Mouse (Mus musculus) thymus, adult 18-20 months (tissue): ENCODE measurements around the gene Dtx3.
"Not testable (repeated sequence)": the region's sequence is repeated elsewhere in the genome, so short reads cannot be mapped to it uniquely, and the experiment has no call there.

Source experiments
- DNase-seq, 2 experiments: peaks; one replicate each; pipeline ENCODE4 v3.0.0; 2022; ENCODE audit warnings: mixed read lengths in 2 of 2

The Dtx3 gene

DNA sequence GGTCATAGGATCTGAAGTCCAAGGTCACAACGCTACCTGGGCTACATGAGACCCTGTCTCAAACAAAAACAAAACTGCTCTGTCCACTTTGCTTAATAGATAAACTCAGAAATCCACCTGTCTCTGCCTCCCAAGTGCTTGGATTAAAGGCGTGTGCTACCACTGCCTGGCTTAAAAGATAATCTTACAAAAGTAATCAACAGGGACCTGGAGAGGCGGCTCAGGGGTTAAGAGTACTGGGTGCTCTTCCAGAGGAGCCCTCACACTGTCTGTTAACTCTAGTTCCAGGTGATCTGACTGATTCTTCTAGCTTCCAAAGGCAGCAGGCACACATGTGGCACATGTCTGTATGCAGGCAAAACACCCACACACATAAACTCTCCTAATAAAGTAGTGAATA, 7.6 kb upstream of the Dtx3 start:
- no peak for DNase-seq

DNA sequence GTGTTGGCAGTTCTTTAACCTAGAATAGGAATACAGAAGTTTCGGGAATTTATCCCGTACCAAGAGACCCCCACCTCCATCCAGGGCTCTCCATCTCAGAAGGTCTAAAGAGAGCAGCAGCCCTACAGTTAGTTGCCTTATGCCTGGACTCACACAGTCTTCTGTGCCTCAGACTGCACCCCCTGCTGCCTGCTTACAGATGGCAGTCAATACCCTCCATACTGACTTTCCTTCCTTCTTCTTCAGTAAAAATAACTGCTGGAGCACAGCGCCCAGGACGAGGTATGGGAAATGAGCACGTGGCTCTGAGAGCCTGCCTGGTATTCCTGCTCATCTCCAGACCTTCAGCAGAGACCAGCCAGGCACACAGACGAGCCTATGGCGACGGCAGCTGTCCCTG, 4.8 kb upstream of the Dtx3 start:
- no peak for DNase-seq

DNA sequence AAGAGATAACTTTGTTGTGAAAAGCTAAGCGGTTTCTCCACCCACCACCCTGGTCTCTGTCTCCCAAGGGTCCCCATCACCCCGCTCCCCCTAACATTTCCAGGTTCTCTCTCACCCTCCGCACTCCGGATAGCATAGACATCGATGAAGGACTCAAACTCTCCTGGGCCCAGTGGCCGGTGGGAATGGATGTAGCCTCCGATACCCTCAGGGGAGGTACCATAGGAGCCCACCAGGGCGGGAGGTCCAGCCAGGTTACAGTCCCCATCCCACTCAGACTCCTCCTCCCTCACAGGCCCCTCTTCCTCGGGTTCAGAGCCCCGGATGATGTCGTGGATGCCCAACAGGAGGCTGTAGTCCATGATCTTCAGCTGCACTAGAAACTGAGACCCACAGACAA, 3.9 kb upstream of the Dtx3 start:
- no peak for DNase-seq

DNA sequence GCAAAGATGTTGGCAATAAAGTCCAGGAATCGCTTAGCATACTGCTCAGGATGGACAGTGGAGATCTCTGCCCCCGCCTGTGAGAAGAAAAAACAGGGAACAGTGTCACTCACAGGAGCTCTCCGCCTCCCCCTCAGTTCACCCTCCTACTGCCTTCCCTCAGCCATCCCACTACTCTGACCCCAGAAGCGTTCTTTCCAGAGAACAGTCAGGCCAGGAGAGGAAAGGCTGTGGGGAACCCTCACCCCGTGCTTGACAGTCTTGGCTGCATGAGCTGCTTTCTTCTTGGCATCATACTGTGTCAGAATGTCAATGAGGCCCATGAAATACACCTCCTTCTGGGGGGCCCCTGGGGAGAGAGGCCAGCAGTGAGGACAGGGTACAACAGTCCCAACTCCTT, 3.5 kb upstream of the Dtx3 start:
- DNase-seq, result no peak

DNA sequence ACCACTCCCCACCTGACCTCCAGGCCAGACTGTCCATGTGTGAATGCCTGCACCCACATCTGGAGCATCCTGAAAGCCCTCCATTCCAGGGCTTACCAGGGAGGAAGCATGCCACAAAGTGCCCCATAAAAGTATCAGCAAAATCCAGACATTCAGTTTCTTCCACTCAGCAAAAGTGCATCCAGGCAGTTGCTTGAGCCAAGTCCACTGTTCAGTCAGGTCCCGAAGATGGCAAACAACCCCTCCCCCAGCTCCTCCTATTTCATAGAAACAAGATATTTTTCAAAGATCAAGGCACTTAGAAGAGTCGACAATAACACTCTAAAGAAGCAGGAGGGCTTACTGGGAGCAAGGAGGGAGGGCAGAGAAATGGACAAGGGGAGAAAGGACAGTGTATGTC, 3.0 kb upstream of the Dtx3 start:
- no peak for DNase-seq

DNA sequence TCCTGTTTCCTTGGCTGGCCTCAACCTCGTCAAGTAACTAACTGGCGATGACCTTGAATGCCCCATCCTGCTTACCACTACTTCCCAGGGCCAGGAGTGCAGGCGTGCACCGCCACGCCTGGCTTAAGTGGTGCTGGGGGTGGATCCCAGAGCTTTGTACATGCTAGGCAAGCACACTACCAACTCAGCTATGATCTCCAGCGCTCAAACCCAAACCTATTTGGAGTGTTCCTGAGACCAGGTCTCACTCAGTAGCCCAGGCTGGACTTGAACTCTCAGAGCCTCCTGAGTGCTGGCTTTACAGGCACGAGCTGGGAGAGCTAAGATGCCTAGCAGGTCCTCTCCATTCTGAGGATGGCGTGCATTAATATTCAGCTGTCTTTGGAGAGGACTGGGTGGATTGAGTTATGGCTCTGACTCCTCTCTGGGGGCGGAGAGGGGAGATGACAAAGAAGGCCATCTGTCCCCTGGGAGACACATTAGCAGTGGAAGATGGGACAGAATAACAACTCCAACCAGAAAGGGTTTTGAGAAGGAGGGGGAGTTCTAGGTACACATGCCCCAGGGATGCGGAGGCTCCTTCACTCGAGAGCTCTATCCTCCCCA, 2.1 kb upstream of the Dtx3 start:
- no peak for DNase-seq

DNA sequence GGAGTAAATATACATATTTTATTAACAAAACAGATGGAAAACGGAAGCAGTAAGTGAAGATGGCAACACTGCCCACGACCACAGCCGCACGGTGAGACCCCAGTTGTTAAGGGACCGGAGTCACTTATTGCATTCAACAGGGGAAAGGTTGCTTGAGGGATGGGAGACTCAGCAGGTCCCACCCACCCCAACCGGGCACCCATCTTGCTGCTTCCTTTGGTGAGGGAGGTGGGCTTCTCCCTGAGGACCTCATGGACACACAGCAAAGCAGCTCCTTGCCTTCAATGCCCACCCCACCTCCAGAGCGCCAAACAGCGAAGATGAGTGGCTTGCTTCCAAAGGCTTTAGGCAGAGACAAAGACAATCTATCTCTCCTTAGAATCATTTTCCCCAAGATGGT, 1.6 kb upstream of the Dtx3 start:
- no peak for DNase-seq

DNA sequence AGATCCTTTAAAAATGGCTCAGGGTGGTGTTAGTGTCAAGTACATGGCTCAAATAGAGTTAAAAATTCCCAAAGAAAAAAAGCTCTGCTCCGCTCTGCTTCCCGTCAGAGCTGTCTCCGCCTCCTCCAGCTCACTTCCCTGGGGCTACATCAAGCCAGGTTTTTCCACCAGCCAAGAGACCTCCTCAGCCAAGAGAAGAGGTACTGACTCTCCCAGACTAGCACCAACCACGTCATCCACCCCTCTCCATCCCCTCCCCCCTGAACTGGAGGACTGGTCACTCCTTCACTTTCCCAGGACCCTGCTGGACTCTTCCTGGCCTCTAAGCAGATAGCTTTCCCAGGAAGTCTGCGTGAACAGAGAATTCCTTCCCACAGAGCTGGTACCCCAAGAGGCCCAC, 864 bp upstream of the Dtx3 start:
- DNase-seq, result no peak

DNA sequence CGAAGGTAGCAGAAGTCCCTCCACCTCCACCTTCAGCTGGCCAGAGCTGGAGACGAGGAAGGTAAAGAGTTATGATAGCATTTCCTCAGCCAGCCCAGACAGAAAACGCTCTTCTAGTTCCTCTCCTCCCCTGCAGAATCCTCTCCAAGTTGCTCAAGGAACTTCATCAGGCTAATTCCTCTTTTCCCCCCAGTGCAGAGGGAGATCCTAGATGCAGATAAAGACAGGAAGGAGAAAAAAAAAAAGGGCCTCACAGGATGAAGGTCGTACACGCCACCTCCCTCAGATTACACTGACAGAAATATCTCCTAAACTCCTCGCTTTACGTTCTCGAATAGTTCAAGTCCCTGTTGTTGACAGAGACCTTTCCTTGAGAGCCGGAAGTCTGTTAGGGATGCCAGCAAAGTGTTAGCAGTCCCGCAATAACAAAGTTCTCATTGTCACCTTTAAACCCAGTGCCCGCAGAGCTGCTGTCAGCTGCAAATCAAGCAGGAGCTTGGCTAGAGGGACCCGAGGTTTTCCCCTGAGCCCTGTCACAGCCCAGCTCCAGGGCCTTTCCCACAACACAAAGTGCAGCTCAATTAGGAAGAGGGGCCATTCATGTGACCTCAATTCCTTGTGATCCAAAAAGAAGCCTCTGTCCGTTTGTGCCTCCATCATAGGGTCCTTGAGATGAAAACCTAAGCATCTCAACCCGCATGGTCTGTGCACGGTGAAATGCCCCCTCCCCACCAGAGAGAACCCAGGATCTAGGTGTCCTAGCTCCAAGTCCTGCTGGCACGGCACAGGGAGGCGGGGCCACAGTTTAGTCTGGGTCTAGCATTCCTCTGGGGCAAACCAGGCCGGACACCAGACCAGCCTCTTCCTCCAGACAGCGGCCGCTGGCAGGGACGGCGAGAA, 850 bp downstream of the Dtx3 start:
- DNase-seq, result no peak

DNA sequence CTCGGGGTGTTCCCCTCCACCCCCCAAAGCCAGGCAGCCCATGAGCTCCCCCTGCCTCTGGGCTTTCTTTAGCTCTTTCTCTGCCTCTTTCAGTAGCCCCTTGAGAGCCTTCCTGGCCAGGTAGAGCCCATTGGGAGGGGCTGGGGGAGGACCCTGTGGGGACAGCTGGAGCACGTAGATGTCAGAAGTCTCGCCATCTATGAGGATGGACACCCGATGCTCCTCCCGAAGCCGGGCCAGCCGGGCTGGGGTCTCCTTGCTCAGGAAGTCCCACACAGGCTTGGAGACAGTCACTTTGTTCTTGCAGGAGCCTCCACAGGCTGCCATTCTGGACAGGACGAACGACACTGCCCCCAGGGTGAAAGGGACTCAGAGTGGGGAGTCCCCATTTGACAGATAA, 2.5 kb downstream of the Dtx3 start:
- DNase-seq, result no peak

DNA sequence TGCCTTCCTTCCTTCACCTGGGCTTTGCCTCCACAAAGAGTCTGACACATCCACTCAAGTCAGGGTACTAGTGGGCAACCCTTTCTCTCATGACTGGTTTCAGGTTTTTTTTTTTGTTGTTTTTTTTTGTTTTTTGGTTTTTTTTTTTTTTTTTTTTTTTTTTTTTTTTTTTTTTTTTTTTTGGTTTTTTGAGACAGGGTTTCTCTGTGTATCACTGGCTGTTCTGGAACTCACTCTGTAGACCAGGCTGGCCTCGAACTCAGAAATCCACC, 3.5 kb downstream of the Dtx3 start:
- DNase-seq, result not testable (repeated sequence)

DNA sequence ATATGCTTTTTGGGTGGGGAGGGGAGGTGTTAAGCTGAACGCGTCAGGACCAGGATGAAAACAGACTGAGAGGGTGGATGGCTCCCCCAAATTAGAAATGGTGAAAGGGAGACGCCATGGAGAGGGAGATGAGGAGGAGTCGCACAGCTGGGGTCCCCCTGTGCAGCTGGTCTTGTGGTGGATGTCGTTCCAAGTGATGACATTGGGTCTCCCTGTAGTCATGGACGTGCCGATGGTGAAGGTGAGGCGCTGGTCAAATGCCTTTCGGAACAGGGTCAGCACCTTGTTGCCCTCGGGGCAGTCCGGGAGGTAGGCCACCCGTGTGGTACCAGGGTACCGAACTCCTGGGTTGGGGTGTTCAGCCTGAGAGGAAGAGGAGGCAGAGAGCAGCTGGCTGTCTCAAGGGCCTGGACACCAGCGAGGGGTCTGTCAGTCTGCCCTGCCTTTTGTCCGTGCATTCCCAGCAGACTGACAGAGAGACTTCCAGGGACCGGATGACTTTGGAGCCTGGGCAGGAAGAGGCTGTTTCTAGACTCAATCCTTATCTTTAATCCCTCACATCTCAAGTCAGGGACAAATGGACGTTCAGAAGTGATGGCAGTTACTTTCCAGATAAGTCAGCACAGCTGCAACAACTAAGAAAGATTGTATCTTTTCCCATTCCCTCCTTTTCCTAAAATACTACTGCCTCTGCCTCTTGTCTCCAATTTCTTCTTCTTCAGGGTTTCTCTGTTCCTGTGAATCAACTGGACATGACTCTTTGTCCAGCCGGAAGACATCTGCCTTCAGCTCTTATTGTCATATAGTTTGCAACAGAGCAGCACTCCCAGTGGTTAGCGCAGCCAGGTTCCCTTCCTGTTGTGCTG, 4.1 kb downstream of the Dtx3 start:
- DNase-seq, result no peak

DNA sequence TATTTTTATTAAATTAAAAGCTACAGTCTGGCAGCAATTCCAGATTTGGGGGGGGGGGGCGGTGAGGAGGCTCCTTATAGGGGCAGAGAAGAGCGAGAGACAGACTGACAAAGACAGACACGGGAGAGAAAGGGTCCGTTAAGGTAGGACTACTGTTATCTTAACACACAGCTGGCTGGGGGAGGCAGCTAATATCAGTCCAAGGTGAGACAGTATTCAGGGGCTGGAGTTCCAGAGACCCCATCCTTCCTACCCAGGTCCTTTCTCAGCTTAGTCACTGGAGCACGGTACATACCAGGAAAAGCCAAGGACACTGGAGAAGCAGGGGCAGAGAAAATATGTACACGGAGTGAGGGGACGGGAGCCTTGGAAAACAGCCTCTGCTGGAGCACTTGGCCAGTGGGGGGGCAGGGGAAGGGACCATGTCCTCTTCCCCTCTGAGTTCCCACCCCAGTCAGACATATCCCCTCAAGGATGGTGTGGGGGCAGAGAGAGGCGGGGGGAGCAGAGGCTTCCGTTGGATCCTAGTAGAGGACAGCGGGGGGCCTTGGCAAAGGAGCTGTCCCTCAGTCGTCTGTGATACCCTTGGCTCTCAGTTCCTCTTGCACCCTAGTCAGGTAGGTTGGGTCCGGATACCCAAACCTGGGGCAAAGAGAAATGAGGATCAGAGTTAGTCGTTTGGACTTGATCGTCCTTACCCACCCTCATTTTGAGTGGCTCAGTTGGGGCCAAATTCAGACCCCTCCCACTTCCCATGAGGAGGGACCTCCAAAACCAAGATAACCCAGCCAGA, 4.9 kb downstream of the Dtx3 start:
- DNase-seq, result no peak

DNA sequence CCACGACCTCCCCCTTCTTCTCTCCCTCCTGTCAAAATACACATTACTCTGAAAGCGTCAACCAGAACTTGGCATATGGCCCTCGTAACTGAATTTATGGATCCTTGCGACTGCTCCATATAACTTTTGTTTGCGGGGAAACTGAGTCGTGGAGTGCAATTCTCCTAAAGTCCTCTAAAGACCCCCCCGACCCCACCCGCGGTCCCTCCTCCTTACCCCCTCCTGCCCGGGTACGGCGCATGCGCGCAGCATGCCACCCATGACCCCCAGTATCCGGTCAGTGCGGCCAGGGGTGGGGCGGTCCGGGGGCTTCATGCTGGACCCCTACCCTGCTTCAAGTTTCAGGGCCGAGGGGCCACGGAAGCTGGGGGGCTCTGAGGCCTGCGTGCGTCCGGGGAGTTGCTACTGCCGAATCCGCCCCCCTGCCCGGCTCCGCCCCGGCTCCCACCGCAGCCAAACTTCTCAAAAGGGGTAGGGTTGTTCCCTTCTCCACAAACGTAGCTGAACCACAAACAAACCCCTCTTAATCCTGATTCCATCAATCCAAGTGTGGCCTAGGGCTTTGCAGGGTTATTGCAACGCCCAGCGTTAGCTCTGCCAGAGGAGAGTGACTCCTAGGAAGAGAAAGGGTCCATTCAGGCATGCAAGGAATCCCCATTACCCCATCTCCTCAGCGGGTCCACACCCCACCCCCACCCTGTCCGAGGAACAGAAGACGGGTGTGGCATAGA, 5.7 kb downstream of the Dtx3 start, which contains the start of gene Arhgef25:
TSS of gene Arhgef25 (minus strand) at position 433 of the 731 bp plus-strand sequence.
- no peak for DNase-seq

DNA sequence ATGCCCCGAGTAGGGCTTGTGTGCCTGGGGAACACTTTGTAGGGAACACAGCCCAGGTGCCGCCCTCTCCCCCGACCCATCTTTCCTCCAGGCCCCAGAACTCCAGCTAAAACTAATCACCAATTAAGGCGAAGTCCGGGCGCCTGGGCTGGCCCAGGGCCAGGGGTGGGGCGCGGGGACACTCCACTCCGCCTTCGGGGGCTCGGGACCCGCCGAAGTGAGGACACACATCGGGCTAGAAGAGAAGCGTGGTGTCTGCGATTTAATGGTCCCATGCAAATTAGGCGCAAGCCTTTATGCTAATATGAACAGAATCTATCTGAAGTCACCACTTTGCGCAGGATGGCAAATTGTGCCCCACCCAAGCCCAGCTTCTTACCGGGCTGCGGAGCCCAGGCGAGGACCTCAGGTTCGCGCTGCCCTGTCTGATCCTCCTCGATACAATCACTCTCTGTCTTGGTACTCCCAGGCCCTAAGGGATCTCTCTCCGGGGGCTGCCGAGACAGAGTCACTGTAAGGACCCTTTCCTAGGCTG, 6.3 kb downstream of the Dtx3 start:
- no peak for DNase-seq

DNA sequence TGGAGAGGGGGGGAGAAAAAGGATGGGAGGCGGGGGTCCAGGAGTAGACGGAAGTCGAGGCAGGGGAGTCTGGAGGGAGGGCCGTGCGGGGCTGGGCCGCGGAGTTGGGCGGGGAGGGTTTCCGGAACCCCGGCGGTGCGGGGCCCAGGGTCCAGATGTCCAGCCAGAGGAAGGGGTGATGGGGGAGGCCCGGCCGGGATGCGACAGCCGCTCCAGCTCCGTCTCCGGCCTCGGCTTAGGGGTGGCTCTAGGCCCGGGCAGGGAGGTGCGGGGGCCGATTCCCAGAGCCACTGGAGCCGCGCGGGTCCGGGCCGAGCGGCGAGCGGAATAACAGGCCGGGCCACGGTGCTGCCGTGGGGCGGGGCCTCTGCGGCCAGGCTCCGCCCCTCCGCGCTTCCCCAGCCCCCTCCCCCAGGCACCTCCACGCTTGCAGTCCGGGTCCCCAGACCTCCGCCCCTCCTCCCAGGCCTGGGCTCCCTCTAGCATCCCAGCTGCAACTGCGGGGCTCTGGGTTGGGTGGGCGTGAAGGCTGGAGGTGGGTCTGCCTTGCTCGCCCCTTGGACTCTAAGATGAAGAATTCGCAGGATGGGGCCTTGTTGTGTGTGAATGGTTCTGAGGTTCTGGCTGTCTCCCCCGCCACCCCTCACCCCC, 6.9 kb downstream of the Dtx3 start:
- DNase-seq, result no peak

DNA sequence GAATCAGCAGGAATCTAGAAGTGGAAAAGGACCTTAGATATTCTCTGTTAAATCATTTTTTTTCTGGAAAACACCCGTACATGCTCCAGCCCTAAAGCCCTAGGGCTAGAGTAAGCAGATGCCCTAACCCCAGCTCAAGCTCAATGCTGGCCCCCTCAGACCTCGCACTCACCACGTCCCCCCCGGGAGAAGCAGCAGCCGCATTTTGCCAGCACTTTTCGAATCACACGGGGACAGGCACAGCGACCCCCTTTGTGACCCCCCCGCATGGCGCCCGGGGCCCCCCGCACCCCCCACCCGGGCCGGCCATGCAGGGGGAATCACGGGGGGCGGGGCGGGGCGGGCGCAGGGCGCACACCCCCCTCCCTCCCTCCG, 7.5 kb downstream of the Dtx3 start:
- DNase-seq, result no peak

DNA sequence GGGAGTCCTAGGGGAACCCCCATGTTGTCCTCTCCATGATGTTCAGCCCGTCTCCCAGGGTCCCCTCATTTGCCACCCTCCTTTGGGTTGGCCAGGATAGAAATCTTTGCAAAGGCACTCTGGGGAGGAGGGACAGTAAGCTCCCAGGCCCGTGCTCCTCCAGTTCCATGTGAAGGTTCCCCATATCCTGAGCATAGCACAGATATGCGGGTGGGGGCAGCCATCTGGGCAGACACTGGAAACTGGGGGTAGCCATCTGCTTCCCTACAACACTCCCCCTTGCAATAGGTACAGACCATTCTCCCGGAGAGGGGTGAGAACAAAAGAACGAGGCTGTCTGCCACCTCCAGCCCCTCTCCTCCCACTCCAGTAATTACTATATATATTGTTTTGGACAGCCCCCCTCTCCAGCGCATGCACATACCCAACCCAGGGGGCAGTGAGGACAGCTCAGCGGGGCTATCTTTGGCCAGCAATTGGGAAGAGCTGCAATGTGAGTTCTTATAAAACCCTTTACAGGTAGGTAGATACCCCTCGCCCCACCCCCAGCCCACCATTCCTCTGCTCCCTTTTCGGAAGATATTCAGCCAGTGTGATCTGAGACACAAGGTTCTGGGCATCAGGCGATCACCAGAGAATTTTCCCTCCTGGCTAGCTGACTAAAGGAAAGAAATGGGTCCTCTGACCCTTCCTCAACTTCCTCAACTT, 8.0 kb downstream of the Dtx3 start:
- DNase-seq, result no peak

DNA sequence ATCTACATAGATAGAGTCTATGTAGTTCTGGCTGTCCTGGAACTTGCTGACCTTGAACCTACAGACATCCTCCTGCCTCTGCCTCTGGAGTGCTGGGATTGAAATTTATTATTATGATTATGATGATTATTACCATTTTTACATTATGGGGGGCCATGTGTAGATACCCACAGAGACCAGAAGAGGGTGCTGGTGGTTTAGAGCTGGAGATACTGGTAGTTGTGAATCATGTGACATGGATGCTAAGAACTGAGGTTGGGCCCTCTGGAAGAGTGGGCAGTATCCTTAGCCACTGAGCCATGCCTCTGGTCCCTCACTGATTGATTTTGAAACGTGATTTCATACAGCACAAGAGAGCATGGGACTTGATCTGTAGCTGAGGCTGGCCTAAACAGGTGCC, 9.1 kb downstream of the Dtx3 start:
- no peak for DNase-seq

DNA sequence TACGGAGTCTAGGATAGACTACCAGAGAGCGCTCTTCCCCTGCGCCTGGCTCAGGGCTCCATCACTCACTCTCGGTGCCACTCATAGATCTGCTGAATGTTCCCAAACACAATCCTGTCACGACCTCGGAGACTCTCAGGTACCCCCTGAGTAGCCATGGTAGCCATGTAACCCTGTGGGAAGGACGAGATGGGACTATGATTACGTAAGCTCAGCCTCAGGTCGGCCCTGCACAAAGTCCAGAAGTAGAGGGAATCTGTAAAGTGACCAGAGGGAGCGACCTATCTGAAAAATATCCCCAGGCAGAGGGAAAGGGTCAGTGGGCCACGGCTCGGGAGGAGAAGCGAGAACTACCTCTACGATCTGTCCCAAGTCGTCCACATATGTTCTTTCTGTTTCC, 10.0 kb downstream of the Dtx3 start:
- DNase-seq, result no peak

DNA sequence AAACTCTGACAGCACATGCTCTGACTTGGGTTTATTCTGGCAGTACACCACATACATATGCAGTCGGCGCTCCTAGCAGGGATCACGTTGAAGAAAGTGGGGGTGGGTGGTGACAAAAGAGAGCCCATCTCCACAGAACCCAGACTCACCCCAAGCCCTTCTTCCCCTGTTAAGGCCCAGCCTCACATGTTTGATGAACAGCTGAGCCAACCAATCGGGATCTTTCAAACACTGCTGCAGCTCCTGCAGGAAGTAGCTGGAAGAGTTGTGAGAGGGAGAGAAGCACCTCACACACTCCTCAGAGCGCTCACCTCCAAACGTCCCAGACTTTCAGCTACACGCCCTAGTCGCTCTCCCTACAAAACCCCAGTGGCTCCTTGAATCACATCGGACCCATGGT, 10.4 kb downstream of the Dtx3 start:
- DNase-seq, result no peak
